Mouse (Mus musculus): ENCODE measurements at regions not wholly inside any gene's neighbourhood (a gene's known extent, or its start where the extent isn't known, plus 50 kb on each side); places are given as distances from the start of the nearest gene placed in this dataset.

DNA sequence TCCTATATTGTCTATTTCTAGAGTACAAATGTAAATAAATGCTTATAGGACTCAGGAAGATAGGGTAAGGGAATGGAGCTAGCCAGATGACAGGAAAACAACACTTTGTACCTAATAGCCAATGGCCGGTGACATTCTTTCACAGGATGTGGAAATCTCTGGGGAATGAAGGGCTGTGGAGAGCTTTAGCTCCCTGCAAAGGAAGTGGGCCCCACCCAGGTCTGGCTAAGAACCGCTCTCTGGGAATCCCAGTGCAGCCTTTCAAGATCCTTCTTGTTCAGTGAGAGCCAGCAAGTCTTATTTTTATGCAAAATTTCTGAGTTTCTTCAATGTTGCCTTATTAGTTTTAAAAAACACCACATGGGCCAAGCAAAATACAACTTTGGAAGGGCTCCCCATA is 54.7 kb upstream of the Pappa2 start:
- 73% methylated on average over 2 of the region's 2 CpGs for WGBS

DNA sequence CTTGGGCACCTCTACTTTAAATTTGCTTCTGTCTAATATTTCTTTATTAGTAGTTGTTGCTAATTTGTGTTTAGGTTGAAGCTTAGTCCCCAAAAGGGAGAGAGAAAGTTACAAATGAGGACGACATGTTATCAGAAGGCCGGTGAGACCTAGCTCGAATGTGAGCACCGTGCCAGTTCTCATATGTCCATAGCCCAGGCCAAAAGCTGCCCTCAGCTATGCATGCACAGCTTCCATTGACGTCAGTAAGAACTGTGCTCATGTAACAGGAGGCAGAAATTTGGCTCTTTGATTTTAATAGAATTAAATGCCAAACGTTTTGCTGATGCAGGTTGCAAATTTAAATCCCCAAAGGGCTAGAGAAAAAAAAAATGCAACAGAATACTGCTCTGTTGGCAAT is 56.1 kb upstream of the Pappa2 start:
- DNase-seq (ENCODE audit: low read depth, low spot score) = no peak
- 72% methylated on average over 6 of the region's 6 CpGs for WGBS

More for the DNA sequence above, 54.7 kb upstream of the Pappa2 start:
- no peak for DNase-seq (ENCODE audit: low read depth, low spot score)

DNA sequence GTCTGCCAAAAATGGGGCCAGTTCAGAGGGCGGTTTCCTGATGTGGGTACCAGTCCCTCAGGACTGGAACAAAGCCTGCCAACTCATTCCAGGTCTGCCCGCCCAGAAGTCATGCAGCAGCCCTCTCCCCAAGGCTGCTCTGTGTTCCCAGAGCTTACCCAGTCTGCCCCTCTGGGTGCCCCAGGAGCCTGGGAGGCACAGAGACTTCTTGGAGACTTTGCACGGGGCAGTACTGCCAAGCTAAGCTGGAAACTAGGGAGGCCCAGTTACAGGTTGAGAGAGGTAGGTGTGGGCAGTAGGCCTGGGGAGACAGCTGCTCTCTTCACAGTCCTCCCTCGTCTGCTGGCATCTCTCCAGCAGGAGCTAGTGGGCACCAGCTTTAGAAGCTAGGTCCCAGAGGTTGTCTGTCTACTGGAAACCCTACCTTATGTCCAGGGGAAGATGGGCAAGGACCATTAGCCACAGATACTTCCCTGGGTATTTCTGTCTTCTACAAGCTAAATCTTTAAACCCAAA is 65.6 kb upstream of the Pappa2 start:
- no peak for DNase-seq (ENCODE audit: low read depth, low spot score)
- 53% methylated on average over 4 of the region's 4 CpGs for WGBS

DNA sequence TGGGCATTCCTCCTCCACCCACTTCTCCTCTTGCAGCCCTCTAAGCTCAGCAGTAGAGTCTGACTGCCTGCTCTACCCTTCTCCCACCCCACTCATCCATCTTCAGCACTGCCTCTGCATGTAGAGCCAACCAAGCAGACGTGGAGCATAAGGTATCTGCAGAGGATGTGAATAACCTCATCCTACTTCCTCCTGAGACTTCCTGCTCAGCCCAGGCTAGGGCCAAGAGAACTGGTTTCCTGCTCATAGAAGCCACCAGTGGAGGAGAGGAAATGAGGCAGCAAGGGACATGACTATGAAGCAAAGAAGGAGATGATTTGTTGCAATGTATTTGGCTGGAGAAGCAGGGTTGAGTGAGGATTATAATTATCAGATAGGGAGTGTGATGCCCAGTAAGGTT is 84.7 kb upstream of the Pappa2 start:
- DNase-seq (ENCODE audit: low read depth, low spot score) = no peak
- 29% methylated on average over 1 of the region's 1 CpGs for WGBS

DNA sequence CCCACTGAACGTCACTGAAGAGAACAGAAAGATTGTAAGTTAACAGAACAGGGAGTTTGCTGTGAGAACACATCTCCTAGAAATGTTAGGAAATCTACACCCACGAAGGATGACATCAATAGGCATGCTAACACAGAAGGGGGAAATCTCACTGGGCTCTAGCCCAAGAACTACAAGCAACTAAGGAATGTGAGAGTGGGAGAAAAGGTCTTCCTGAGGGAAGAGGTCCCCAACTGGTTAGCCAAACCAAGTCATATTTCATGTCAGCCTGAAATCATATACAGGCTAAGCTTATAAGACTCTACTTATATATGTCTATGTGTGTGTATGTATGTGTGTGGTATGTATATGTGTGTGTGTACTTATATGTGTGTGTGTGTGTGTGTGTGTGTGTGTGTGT is 118.9 kb upstream of the Pappa2 start:
- 63% methylated on average over 2 of the region's 2 CpGs for WGBS
- no peak for DNase-seq (ENCODE audit: low read depth, low spot score)

DNA sequence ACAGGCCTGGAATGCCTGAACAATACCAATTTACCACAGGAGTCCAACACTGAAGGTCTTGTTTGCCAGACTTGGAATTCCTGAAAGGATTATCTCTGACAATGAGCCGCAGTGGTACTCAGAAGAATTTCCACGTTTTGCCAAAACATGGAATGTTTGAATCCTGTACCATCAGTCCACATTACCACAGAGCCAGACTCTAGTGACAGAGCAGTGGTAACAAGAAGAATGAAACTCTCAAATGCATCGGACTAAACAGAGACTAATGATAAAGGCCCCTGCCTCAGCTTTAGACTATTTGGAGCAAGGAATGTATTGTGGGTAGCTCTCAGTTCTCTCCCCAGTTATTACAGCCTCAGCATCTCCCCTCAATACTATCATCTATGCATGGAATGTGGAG is 109.9 kb upstream of the Cop1 start:
- WGBS = 71% methylated on average over 3 of the region's 3 CpGs
- DNase-seq (ENCODE audit: low read depth, low spot score) = no peak

DNA sequence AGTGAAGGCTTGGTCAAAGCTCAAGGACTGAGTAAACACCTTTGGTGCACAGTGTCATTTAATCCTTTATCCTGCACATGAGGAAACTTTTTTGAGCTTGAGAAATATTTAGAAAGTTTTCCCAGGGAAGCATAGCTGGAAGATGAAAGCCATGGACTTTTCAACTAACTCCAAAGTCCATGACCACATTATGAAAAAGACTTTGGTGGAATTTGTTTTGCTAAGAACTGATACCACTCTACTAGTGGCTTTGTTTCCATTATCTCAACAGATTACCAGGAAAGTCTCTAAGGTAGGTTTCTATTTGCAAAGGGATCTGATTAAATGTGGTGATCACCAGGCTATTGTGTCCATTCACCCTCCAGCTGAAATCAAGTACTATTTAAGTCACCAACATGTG is 107.2 kb upstream of the Cop1 start:
- DNase-seq (ENCODE audit: low read depth, low spot score) = no peak

DNA sequence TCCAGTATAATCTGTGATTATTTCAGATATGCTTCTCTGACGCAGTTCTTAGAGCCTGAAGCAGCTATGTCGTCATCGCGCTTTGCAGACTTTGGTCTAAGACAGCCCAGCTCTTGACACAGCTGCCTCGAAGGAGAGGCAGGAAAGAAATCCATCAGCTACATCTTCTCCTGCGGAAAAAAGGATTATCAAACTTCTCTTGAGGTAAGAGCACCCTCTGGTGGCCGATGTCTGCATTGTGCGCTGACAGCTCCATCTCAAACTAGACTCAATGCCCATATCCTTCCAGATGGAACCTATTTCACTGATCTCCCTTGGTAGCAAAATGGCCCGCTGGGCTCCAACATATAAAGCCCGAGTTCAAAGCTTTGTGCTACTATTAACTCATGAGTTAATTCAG is 96.8 kb upstream of the Cop1 start:
- peak; percentile 28 for DNase-seq (ENCODE audit: low read depth, low spot score)
- WGBS = 9% methylated on average over 10 of the region's 10 CpGs

DNA sequence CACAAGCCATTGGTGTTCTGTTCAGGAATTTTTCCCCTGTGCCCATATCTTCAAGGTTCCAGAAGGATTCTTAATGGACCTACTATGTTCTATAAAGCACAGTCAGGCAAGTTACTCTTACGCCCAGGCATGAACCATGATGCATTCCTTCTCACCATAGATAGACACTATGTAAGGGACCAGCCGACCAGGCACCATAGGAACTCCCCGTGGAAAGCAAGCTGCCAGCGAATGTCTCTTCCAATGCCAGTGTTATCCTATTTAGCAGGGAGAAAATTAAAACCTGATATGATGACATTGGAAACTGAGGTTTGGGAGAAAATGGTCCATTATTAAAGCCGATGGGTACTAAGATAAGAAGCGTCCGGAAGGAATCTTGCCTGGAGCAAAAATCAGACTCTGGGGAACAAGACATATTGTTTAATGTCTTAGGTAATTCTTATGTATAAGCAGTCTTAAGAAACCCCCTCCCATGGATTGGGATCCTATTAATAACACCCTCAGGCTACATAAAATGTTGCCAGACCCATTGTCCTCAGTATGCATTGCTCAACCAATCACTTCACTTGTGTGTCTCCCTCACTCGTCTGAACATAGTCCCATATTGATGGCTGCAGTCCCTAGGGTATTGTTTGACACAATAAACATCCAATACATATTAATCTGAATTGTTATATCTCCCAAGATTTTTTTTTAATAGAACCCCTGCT is 84.2 kb upstream of the Cop1 start:
- DNase-seq (ENCODE audit: low read depth, low spot score) = no peak
- WGBS = 91% methylated on average over 8 of the region's 8 CpGs

DNA sequence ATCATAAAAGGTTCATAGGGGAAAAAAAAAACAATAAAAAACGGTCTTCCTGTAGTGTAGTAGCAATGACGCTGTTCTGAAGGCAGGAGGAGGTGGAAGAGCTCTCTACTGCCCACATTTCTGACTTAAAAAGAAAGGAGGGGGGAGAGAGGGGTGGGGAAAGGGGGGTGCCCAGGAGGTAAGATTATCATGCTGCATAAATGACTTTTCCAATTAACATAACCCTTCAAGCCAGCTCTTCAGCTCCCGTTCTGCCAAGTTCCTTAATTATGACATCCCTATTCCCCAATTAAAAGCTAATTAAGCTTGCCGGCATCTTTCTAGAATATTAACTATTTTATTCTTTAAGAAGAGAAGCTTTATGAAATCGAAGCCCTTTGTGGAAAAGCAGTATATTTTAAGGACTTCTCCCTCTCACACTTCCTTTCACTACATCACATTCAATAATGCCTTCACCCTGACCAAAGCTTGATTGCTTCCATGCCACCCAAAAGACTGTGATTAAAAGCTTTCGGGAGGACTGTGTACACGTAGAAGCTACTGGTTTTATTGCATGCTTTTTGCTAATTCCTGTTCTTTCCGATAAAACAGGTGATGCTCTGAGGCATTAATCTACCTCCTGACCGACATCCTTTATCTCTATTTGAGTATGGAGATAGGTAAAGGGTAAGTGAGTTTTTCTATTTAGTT is 83.5 kb upstream of the Cop1 start:
- no peak for DNase-seq (ENCODE audit: low read depth, low spot score)
- 71% methylated on average over 9 of the region's 9 CpGs for WGBS

DNA sequence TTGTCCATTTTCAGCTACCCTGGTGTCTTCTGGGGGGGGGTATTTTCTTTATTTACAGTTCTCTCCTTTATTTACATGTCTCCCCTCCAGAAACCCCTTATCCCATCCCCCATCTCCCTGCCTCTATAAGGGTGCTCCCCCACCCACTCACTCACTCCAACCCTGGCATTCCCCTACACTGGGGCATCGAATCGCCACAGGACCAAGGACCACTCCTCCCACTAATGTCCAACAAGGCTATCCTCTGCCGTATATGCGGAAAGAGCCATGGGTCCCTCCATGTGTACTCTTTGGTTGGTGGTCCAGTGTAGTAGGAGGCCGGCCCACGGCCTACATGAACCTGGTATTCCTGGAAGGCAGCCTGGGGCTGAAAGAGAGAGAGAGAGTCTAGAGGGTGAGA is 82.9 kb upstream of the Cop1 start:
- no peak for DNase-seq (ENCODE audit: low read depth, low spot score)
- WGBS = 91% methylated on average over 6 of the region's 6 CpGs

DNA sequence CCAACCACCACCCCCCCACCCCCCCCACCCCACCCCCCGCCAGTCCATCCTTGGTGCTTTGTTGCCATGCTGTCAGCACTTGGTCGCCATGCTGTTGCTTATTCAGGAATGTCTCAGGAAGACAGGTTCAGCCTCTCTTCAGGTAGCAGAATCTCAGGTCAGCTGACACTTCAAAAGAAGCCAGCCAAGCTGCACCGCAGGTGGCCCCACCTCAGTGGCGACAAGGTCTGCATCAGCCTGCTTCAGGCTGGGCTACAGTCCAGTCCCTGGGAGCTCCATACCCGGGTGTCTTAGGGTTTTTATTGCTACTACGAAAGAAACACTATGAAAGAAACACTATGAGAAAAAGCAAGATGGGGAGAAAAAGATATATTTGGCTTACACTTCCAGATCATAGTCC is 82.4 kb upstream of the Cop1 start:
- DNase-seq (ENCODE audit: low read depth, low spot score) = no peak
- 40% methylated on average over 6 of the region's 6 CpGs for WGBS

DNA sequence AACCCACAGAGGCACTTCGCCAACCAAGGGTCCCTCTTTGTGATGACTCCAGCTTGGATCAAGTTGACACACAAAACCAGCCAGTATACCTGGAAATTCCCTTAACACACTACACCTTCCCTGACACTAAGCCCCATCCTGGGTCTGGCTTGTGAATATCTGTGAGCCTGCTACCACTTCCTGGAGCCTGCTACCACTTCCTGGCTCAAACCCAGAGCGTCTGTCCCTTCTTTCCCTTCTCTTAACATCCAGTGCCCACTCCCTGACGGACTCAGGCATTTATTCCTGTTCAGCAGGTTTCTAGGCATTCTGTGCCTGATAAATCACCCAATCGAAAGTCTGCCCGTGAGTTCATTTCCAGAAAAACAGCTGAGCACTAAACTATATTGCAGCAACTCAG is 81.8 kb upstream of the Cop1 start:
- DNase-seq (ENCODE audit: low read depth, low spot score) = no peak
- WGBS = 39% methylated on average over 5 of the region's 5 CpGs

DNA sequence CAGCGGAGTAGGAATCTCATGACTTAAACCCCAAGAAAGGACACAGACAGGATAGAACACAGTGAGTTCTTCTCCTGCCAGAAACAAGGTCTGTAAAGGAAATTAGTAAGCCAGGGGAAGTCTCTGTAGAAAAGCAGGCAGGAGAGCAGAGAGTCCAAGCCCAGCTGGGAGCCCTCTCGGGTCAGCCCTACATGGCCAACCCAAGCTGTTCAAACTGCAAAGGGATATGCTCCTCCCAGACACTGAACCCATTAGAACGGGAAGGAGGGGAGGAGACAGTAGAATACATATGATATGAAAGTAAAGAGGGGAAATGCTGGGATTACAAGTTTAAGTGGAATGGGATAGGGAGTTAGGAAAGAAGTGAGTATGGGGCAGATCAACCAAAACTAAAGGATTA is 75.7 kb upstream of the Cop1 start:
- DNase-seq (ENCODE audit: low read depth, low spot score) = no peak
- WGBS = 57% methylated on average over 3 of the region's 3 CpGs

DNA sequence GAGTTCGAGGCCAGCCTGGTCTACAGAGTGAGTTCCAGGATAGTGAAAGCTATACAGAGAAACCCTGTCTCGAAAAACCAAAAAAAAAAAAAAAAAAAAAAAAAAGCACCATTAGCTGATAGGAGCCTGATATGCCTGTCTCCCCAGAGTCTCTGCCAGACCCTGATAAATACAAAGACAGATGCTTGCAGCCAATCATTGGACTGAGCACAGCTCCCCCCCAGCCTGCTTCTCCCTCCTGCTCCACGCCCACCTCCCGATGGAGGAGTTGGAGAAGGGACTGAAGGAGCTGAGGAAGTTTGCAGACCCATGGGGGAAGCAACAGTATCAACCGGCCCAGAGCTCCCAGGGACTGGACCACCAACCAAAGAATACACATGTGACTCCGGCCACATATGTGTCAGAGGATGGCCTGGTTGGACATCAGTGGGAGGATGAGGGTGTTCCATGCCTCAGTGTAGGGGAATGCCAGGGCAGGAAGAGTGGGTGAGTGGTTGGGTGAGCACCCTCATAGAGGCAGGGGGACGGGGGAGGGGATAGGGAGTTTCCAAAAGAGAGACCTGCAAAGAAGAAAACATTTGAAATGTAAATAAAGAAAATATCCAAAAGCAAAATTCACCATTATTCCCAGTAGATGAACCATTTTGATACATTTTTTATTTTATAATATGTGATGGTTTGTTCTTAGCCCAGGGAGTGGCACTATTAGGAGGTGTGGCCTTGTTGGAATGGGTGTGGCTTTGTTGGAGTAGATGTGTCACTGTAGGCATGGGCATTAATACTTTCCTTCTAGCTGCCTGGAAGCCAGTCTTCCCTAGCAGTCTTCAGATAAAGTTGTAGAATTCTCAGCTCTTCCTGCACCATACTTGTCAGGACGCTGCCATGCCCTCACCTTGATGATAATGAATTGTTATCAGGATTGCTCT is 71.8 kb upstream of the Cop1 start:
- WGBS = 81% methylated on average over 8 of the region's 8 CpGs
- DNase-seq (ENCODE audit: low read depth, low spot score) = no peak

DNA sequence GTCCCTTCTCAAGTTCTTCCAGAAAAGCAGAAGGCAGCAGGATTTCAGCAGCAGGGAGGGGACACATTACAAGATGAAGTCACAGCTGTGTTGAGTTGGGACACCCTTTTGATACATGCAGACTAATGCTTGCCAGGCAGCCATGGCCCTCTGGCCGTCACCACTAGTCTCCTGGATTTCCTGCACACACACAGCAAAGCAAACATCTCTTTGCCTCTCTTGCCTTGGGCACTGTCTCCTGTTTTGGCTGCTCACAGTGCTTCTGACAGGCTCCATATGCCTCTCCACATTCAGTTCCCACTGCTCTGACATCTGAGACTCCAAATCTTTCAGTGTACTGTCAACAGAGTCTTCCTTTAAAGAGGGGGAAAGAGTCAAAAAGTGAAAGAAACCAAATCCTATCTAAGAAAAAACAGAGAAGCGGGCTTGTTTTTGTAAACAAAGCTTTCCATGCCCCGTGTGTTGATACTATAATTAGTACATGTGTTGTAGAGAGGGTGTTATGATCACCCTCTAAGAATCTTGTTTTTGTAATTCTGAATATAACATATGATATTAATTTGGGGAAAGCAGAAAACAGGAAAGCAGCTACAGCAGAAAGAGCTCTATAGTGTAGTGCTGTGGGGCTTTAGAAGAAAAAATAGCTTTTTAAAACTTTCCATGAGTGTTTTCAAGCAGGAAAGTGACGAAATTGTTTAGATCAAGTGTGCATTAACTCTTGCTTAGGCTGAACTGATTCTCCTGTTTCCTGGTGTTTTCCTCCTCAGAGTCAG is 68.8 kb upstream of the Cop1 start:
- DNase-seq (ENCODE audit: low read depth, low spot score) = no peak
- 50% methylated on average over 4 of the region's 4 CpGs for WGBS

DNA sequence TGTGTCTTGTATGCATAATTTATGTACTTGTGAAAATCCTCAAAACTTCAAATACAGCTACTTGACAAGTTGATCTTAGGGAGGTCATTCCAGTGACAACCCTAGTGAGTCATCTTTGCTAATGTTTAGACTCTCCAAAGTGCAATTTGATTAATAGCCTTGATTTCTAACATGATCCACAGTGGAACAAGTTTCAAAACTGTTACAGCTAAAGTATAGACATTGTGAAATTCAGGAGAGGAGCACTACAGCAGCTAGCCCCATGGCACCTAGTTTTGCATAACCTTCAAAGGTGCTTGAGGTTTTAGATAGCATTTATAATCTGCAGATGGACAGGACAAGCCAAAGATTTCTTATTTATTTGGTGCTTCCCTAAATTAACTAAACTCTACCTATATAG is 50.1 kb upstream of the Cop1 start:
- no peak for DNase-seq (ENCODE audit: low read depth, low spot score)
